Mouse (Mus musculus) embryonic facial prominence, embryonic 14.5 days (tissue): ENCODE results near the gene Acot1. TPM values are rescaled to one million over a fixed set of nuclear protein-coding genes. Genes with fewer than 3 reads are reported as not detected.
A peak's percentile ranks its signal among the peaks of the same experiment; 100 is the strongest.
"Not testable (repeated sequence)": the region's sequence is repeated elsewhere in the genome, so short reads cannot be mapped to it uniquely, and the experiment has no call there.

Experiments used
- ATAC-seq: fragments of 200-750 bp; cut with Nextera tagmentation; 2 replicates; pipeline ENCODE4 v1.8.0; 2017; ENCODE audit warnings: low read depth, moderate number of reproducible peaks, moderate TSS enrichment
- DNase-seq: peaks from one replicate; pipeline ENCODE4 v3.0.0-alpha.2; 2015; ENCODE audit warnings: low spot score
- H3K27ac ChIP-seq: fragments of 300-500 bp; sonication (generic); replicated peaks from 2 replicates; pipeline ENCODE4 v1.5.1; 2014; ENCODE audit warnings: low read depth, mild to moderate bottlenecking, low read length, moderate library complexity
- H3K27me3 ChIP-seq: fragments of 300-500 bp; sonication (generic); replicated peaks from 2 replicates; pipeline ENCODE4 v1.6.1; 2014; ENCODE audit warnings: low read length; ENCODE audit not compliant: control insufficient read depth, insufficient read depth
- H3K36me3 ChIP-seq: fragments of 300-500 bp; sonication (generic); 2 replicates; pipeline ENCODE4 v1.6.1; 2014; ENCODE audit warnings: low read length, mixed read lengths; ENCODE audit not compliant: control insufficient read depth, insufficient read depth
- H3K4me1 ChIP-seq: fragments of 300-500 bp; sonication (generic); 2 replicates; pipeline ENCODE4 v1.6.1; 2014; ENCODE audit warnings: antibody characterized with exemption, low read length; ENCODE audit not compliant: control insufficient read depth, insufficient read depth
- H3K4me2 ChIP-seq: fragments of 300-500 bp; sonication (generic); 2 replicates; pipeline ENCODE4 v1.6.1; 2014; ENCODE audit warnings: low read depth, mild to moderate bottlenecking, low read length, moderate library complexity, mixed read lengths
- H3K4me3 ChIP-seq: fragments of 300-500 bp; sonication (generic); 2 replicates; pipeline ENCODE4 v1.5.1; 2014; ENCODE audit warnings: low read depth, mild to moderate bottlenecking, low read length
- H3K9ac ChIP-seq: fragments of 300-500 bp; sonication (generic); 2 replicates; pipeline ENCODE4 v1.6.1; 2014; ENCODE audit warnings: low read depth, mild to moderate bottlenecking, low read length, moderate library complexity, mixed read lengths
- H3K9me3 ChIP-seq: fragments of 300-500 bp; sonication (generic); 2 replicates; pipeline ENCODE4 v1.6.1; 2016; ENCODE audit warnings: low read length; ENCODE audit not compliant: control insufficient read depth
- WGBS: fragments of 180-500 bp; shearing (Covaris S2); extraction: QIAGEN DNeasy Blood & Tissue Kit; methylation state at CpG from one replicate; pipeline ENCODE4 v1.1.7; 2014; 5-methylcytosine and 5-hydroxymethylcytosine counted together
- polyA plus RNA-seq: library from polyadenylated mRNA; unstranded; fragments of >200 nt; fragmentation: Nextera tagmentation; extraction: Ambion mirVana; gene quantifications from 2 replicates; pipeline ENCODE4 v1.2.1, GENCODE M21; 2014

Acot1 gene
- polyA plus RNA-seq, 1 experiment from 2014 or later, result 40.2 TPM

DNA sequence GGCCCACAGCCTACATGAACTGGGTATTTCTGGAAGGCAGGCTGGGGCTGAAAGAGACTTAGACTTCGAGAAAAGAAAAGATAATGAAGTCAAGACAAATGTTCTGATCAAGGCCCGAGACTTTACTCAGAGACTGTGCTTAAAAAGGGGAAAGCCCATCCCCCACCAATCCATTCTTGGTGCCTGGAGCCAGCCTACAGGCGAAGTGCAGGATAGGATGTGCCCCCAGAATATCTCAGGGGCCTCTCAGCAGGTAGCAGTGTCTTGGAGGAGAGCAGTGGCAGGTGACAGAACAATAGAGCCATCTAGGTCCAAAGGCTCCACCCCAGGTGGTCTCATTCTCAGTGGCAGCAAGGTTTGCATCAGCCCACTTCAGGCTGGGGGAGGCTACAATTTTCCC lies 19.0 kb downstream of the Acot1 start:
- DNase-seq, H3K4me1 ChIP-seq, H3K9me3 ChIP-seq, ATAC-seq, H3K4me3 ChIP-seq, H3K27me3 ChIP-seq, H3K36me3 ChIP-seq, H3K9ac ChIP-seq, H3K27ac ChIP-seq, H3K4me2 ChIP-seq: not testable (repeated sequence)
- WGBS, result 49% methylated on average over 3 of the region's 3 CpGs

GRCm38 (mm10) chr12:84029043-84029442 lies 19.8 kb downstream of the Acot1 start:
- not testable (repeated sequence) for H3K9me3 ChIP-seq, H3K36me3 ChIP-seq, DNase-seq, H3K27me3 ChIP-seq, H3K27ac ChIP-seq, ATAC-seq, H3K4me1 ChIP-seq, H3K4me3 ChIP-seq, H3K4me2 ChIP-seq, H3K9ac ChIP-seq
- 87% methylated on average over 1 of the region's 1 CpGs for WGBS

DNA sequence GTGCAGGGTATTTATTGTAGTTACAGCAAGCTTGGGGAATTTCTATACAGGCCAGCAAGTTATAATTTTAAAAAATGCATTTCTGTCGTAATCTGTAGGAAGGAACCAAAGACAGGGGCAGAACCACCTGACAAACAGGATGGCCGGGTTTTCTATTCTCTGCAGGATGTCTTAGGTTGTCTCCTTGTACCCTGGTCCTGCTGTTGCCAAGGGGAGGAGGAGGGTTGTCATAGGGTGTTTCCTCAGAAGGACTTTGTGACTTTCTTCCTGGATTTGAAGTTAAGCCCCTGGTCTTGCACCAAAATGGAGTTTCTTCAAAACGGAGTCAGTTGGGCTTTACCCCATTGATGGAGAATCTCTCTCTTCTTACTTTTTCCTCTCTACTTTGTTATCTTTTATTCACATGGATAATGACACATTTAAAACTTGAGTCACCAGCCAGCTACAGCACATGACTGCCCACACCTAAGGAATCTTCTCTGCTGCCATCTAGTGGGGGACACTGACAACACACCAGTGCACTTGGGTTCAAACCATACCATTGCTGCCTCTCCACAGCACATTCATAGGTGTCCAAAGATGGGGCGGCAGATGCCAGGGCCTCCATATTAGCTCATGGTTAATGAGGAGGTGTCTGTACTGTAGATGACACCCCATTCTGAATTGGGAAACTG lies 21.5 kb downstream of the Acot1 start:
- Histone ChIP-seq H3K4me3 (no peak overlapping the region), H3K9ac (no peak overlapping the region), H3K27me3 (no peaks in the 10 kb centered on the region), H3K27ac (no peak overlapping the region), H3K9me3 (no peaks in the 10 kb centered on the region), H3K4me2 (no peak overlapping the region), H3K36me3 (no peaks in the 10 kb centered on the region), H3K4me1 (no peaks in the 10 kb centered on the region)
- ATAC-seq, result peak; percentile 65; the same call in 1 of the 2 replicates
- DNase-seq, result peak; percentile 80
- WGBS, result 62% methylated on average over 4 of the region's 4 CpGs

DNA sequence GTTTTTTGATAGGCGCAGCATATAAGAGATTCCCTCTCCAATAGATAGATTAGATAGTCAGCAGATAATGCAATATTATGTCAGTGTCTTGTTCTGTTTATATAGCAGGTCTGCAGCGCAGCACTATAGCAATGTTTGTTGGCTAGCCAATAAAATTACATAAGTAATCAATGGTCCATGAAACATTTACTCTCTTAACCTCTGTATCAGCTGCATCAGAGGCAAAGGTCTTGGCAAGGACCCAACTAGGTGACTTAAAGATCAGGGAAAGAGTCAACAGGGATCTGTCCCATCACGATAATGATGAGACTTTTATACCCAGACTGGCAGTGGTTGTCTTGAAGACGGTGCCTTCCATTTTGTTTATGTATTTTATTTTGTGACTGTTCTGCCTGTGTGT lies 23.6 kb downstream of the Acot1 start:
- 88% methylated on average over 4 of the region's 4 CpGs for WGBS
- ATAC-seq (no peak), DNase-seq (no peak)
- H3K36me3 ChIP-seq, result no peaks in the 10 kb centered on the region
- H3K27ac ChIP-seq, result no peak overlapping the region
- H3K4me1 ChIP-seq, result no peaks in the 10 kb centered on the region
- no peak overlapping the region for H3K4me2 ChIP-seq
- no peaks in the 10 kb centered on the region for H3K9me3 ChIP-seq
- H3K27me3 ChIP-seq, result no peaks in the 10 kb centered on the region
- no peak overlapping the region for H3K9ac ChIP-seq
- no peak overlapping the region for H3K4me3 ChIP-seq

DNA sequence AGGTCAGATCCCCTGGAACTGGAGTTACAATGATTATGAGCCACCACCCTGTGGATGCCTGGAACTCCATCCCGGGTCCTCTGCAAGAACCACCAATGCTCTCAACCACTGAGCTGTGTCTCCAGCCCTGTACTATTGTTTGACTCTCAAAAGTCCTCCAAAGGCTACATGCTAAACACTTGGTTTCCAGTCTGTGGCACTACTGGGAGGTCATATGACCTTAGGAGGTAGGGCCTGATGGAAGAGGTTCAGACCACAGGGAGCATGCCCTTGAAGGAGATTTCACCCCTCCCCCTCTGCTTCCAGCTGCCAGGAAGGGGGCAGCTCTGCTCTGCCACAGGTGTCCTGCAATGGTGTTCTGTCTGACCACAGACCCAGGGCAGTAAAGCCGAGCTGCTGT lies 24.0 kb downstream of the Acot1 start:
- DNase-seq, ATAC-seq: not testable (repeated sequence)
- WGBS, result 64% methylated on average over 2 of the region's 2 CpGs

DNA sequence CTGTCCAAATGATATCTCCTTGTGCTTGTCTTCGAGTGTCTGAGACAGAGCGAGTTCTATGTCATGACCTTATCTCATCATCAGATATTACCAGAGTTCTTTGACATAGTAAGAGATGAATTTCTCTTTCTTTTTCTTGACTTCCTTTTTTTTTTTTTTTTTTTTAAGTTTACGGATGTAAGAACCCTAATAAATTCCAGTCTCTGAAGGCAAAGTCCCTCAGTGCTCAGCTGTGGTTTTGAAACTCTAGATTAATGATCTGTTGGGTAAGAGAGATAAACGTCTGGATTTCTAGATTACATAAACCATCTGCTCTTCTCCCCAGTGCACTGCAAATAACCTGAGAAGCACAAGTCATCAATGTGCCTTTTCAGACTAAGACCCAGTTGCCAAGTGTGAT lies 24.8 kb downstream of the Acot1 start:
- no peak overlapping the region for H3K27ac ChIP-seq
- no peaks in the 10 kb centered on the region for H3K36me3 ChIP-seq
- no peaks in the 10 kb centered on the region for H3K9me3 ChIP-seq
- H3K27me3 ChIP-seq, result no peaks in the 10 kb centered on the region
- H3K4me3 ChIP-seq, result no peak overlapping the region
- no peak overlapping the region for H3K9ac ChIP-seq
- 48% methylated on average over 4 of the region's 4 CpGs for WGBS
- DNase-seq (no peak), ATAC-seq (no peak)
- no peak overlapping the region for H3K4me2 ChIP-seq
- no peaks in the 10 kb centered on the region for H3K4me1 ChIP-seq

More for the DNA sequence above, 24.0 kb downstream of the Acot1 start:
- H3K27ac ChIP-seq, H3K27me3 ChIP-seq, H3K4me1 ChIP-seq, H3K9ac ChIP-seq, H3K36me3 ChIP-seq, H3K4me2 ChIP-seq, H3K9me3 ChIP-seq, H3K4me3 ChIP-seq: not testable (repeated sequence)

- not testable (repeated sequence) for H3K36me3 ChIP-seq, DNase-seq, ATAC-seq, H3K27ac ChIP-seq, H3K27me3 ChIP-seq, H3K4me1 ChIP-seq, H3K9me3 ChIP-seq
- WGBS, result 5% methylated on average over 14 of the region's 32 CpGs
- peak within 1 kb of the TSS; percentile 71 for H3K4me2 ChIP-seq
- H3K9ac ChIP-seq, result peak within 1 kb of the TSS; percentile 64
- H3K4me3 ChIP-seq, result peak within 1 kb of the TSS; percentile 45
These were observed 29.0 kb downstream of the Acot1 start, which contains the start of gene Acot4 for GRCm38 (mm10) chr12:84038241-84038640. Gene Acot4 (plus strand): TSS chr12:84038379.

DNA sequence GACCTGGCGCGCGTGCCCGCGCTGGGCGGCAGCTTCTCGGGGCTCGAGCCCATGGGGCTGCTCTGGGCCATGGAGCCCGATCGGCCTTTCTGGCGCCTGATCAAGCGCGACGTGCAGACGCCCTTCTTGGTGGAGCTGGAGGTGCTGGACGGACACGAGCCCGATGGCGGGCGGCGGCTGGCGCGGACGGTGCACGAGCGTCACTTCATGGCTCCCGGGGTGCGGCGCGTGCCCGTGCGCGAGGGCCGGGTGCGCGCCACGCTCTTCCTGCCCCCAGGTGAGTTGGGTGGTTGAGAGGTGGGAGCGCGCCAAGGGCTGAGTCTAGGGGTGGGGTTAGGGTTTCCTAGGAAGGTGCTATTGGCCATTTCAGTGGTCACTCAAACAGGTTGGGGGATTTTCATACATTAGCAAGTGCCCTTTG lies 29.4 kb downstream of the Acot1 start, which contains the start of gene Gm49366:
TSS of gene Gm49366 (plus strand) at position 245 of the 421 bp plus-strand sequence.
- not testable (repeated sequence) for H3K27ac ChIP-seq, H3K36me3 ChIP-seq, H3K27me3 ChIP-seq, H3K4me1 ChIP-seq, H3K9me3 ChIP-seq
- Histone ChIP-seq H3K4me3 (peak within 1 kb of the TSS; percentile 45), H3K9ac (peak within 1 kb of the TSS; percentile 64), H3K4me2 (peak within 1 kb of the TSS; percentile 71)
- 0 out of 2 replicates have a peak, but pooled peaks have one; percentile 53 for ATAC-seq
- peak; percentile 1 for DNase-seq
- WGBS, result 4% methylated on average over 24 of the region's 39 CpGs

DNA sequence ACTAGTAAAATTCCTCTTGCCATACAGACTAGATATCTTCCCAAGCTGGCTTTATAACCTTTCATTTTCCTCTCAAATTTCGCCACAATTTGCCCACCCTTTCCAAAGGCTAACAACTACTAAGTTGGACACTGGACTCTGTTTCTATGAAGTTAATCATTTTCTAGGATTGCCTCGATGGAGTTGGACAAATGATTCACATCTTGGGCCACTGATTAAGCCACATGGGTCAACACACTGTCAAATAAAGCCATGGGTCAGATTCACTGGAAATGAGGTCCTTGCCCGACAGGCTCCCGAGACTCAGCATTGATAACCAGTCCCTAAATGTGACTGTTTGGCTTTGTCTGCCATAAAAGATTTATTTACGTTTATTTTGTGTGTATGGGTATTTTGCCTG lies 33.0 kb downstream of the Acot1 start:
- Histone ChIP-seq H3K4me1 (no peaks in the 10 kb centered on the region), H3K36me3 (no peaks in the 10 kb centered on the region), H3K27ac (no peak overlapping the region), H3K9me3 (peaks cover 8% of the 10 kb centered on the region), H3K4me2 (no peak overlapping the region), H3K9ac (no peak overlapping the region), H3K27me3 (no peaks in the 10 kb centered on the region), H3K4me3 (no peak overlapping the region)
- DNase-seq, result no peak
- WGBS, result 86% methylated on average over 5 of the region's 5 CpGs
- no peak for ATAC-seq
